Mouse (Mus musculus): Measurements from ENCODE around the gene Mex3d. TPM values are rescaled to one million over a fixed set of nuclear protein-coding genes. Genes with fewer than 3 reads are reported as not detected.

Gene Mex3d
- polyA plus RNA-seq (2012; rRNA removed) = 7.9 and 11.9 TPM in 2 replicates

- DNase-seq = peak; percentile 92
- Histone ChIP-seq H3K4me1 (ENCODE audit: control insufficient read depth, insufficient read depth, low read length) (peaks cover 13% of the 10 kb centered on the region; the same call in 1 of the 2 replicates), H3K4me3 (ENCODE audit: insufficient read depth, low read depth, low read length) (peak within 1 kb of the TSS; percentile 73), H3K27me3 (replicated peaks; ENCODE audit: control insufficient read depth, insufficient read depth, low read length) (no peaks in the 10 kb centered on the region), H3K27ac (ENCODE audit: insufficient read depth, low read depth, low read length) (peak within 1 kb of the TSS; percentile 46), H3K36me3 (ENCODE audit: control insufficient read depth, insufficient read depth, low read length) (no peaks in the 10 kb centered on the region)
- 2% methylated on average over 43 of the region's 61 CpGs for WGBS
- TF ChIP-seq CTCF (conservative IDR thresholded peaks at IDR 0.05; ENCODE audit: insufficient read depth, insufficient read length, low read depth, low read length) (no peak), POLR2A (IDR thresholded peaks at IDR 0.05; ENCODE audit: low read depth, low read length) (no peak)
These were observed at the start of gene Mex3d for GRCm38 (mm10) chr10:80387522-80387959. TSS of gene Mex3d (minus strand) at chr10:80387659.

- no peaks in the 10 kb centered on the region for H3K36me3 ChIP-seq (ENCODE audit: control insufficient read depth, insufficient read depth, low read length)
- 0 out of 2 replicates have a peak, but pooled peaks cover 8% of the 10 kb centered on the region for H3K4me1 ChIP-seq (ENCODE audit: control insufficient read depth, insufficient read depth, low read length)
- H3K27ac ChIP-seq (ENCODE audit: insufficient read depth, low read depth, low read length) = no peak overlapping the region
- DNase-seq = peak; percentile 34
- no peak overlapping the region for H3K4me3 ChIP-seq (ENCODE audit: insufficient read depth, low read depth, low read length)
- whole genome bisulfite sequencing = 20% methylated on average over 9 of the region's 9 CpGs
- no peaks in the 10 kb centered on the region for H3K27me3 ChIP-seq (replicated peaks; ENCODE audit: control insufficient read depth, insufficient read depth, low read length)
- TF ChIP-seq POLR2A (IDR thresholded peaks at IDR 0.05; ENCODE audit: low read depth, low read length) (no peak), CTCF (conservative IDR thresholded peaks at IDR 0.05; ENCODE audit: insufficient read depth, insufficient read length, low read depth, low read length) (no peak)
These were observed 48.8 kb upstream of the Mex3d start for GRCm38 (mm10) chr10:80436276-80436675.

GRCm38 (mm10) chr10:80435764-80436163 is 48.3 kb upstream of the Mex3d start:
- DNase-seq = no peak
- Histone ChIP-seq H3K36me3 (ENCODE audit: control insufficient read depth, insufficient read depth, low read length) (no peaks in the 10 kb centered on the region), H3K4me3 (ENCODE audit: insufficient read depth, low read depth, low read length) (no peak overlapping the region), H3K27ac (ENCODE audit: insufficient read depth, low read depth, low read length) (no peak overlapping the region), H3K4me1 (ENCODE audit: control insufficient read depth, insufficient read depth, low read length) (0 out of 2 replicates have a peak, but pooled peaks cover 8% of the 10 kb centered on the region), H3K27me3 (replicated peaks; ENCODE audit: control insufficient read depth, insufficient read depth, low read length) (no peaks in the 10 kb centered on the region)
- 49% methylated on average over 7 of the region's 7 CpGs for WGBS
- TF ChIP-seq POLR2A (IDR thresholded peaks at IDR 0.05; ENCODE audit: low read depth, low read length) (no peak), CTCF (conservative IDR thresholded peaks at IDR 0.05; ENCODE audit: insufficient read depth, insufficient read length, low read depth, low read length) (no peak)

GRCm38 (mm10) chr10:80434823-80435222 is 47.4 kb upstream of the Mex3d start:
- TF ChIP-seq POLR2A (IDR thresholded peaks at IDR 0.05; ENCODE audit: low read depth, low read length) (no peak), CTCF (conservative IDR thresholded peaks at IDR 0.05; ENCODE audit: insufficient read depth, insufficient read length, low read depth, low read length) (no peak)
- WGBS = 72% methylated on average over 3 of the region's 3 CpGs
- no peak for DNase-seq
- Histone ChIP-seq H3K36me3 (ENCODE audit: control insufficient read depth, insufficient read depth, low read length) (no peaks in the 10 kb centered on the region), H3K27me3 (replicated peaks; ENCODE audit: control insufficient read depth, insufficient read depth, low read length) (no peaks in the 10 kb centered on the region), H3K4me1 (ENCODE audit: control insufficient read depth, insufficient read depth, low read length) (0 out of 2 replicates have a peak, but pooled peaks cover 8% of the 10 kb centered on the region), H3K4me3 (ENCODE audit: insufficient read depth, low read depth, low read length) (no peak overlapping the region), H3K27ac (ENCODE audit: insufficient read depth, low read depth, low read length) (no peak overlapping the region)

- TF ChIP-seq CTCF (conservative IDR thresholded peaks at IDR 0.05; ENCODE audit: insufficient read depth, insufficient read length, low read depth, low read length) (no peak), POLR2A (IDR thresholded peaks at IDR 0.05; ENCODE audit: low read depth, low read length) (no peak)
- WGBS = 13% methylated on average over 8 of the region's 8 CpGs
- H3K4me3 ChIP-seq (ENCODE audit: insufficient read depth, low read depth, low read length) = no peak overlapping the region
These were observed 46.8 kb upstream of the Mex3d start for GRCm38 (mm10) chr10:80434233-80434592.

GRCm38 (mm10) chr10:80433513-80434232 is 46.2 kb upstream of the Mex3d start, which contains the start of gene Tcf3:
TSS of gene Tcf3 (minus strand) at chr10:80433647.
- TF ChIP-seq CTCF (conservative IDR thresholded peaks at IDR 0.05; ENCODE audit: insufficient read depth, insufficient read length, low read depth, low read length) (no peak), POLR2A (IDR thresholded peaks at IDR 0.05; ENCODE audit: low read depth, low read length) (no peak)
- WGBS = under 1% methylated on average over 61 of the region's 61 CpGs
- peak; percentile 99 for DNase-seq

More at GRCm38 (mm10) chr10:80434233-80434592, 46.8 kb upstream of the Mex3d start:
- H3K4me1 ChIP-seq (ENCODE audit: control insufficient read depth, insufficient read depth, low read length) = 0 out of 2 replicates have a peak, but pooled peaks cover 8% of the 10 kb centered on the region
- no peaks in the 10 kb centered on the region for H3K27me3 ChIP-seq (replicated peaks; ENCODE audit: control insufficient read depth, insufficient read depth, low read length)
- no peaks in the 10 kb centered on the region for H3K36me3 ChIP-seq (ENCODE audit: control insufficient read depth, insufficient read depth, low read length)
- H3K27ac ChIP-seq (ENCODE audit: insufficient read depth, low read depth, low read length) = no peak overlapping the region
- DNase-seq = no peak

GRCm38 (mm10) chr10:80432936-80433512 is 45.6 kb upstream of the Mex3d start:
- peak overlapping the region; percentile 91 for H3K4me3 ChIP-seq (ENCODE audit: insufficient read depth, low read depth, low read length)
- H3K36me3 ChIP-seq (ENCODE audit: control insufficient read depth, insufficient read depth, low read length) = no peaks in the 10 kb centered on the region
- no peaks in the 10 kb centered on the region for H3K27me3 ChIP-seq (replicated peaks; ENCODE audit: control insufficient read depth, insufficient read depth, low read length)
- H3K4me1 ChIP-seq (ENCODE audit: control insufficient read depth, insufficient read depth, low read length) = 0 out of 2 replicates have a peak, but pooled peaks cover 8% of the 10 kb centered on the region
- 0 out of 2 replicates have a peak overlapping the region, but pooled peaks have one; percentile 61 for H3K27ac ChIP-seq (ENCODE audit: insufficient read depth, low read depth, low read length)
- peak; percentile 24 for DNase-seq
- WGBS = under 1% methylated on average over 58 of the region's 60 CpGs
- TF ChIP-seq POLR2A (IDR thresholded peaks at IDR 0.05; ENCODE audit: low read depth, low read length) = no peak

More at GRCm38 (mm10) chr10:80433513-80434232, 46.2 kb upstream of the Mex3d start, which contains the start of gene Tcf3:
- Histone ChIP-seq H3K4me3 (ENCODE audit: insufficient read depth, low read depth, low read length) (peak within 1 kb of the TSS; percentile 91), H3K36me3 (ENCODE audit: control insufficient read depth, insufficient read depth, low read length) (no peaks in the 10 kb centered on the region), H3K27ac (ENCODE audit: insufficient read depth, low read depth, low read length) (peak within 1 kb of the TSS; percentile 100), H3K27me3 (replicated peaks; ENCODE audit: control insufficient read depth, insufficient read depth, low read length) (no peaks in the 10 kb centered on the region), H3K4me1 (ENCODE audit: control insufficient read depth, insufficient read depth, low read length) (0 out of 2 replicates have a peak, but pooled peaks cover 8% of the 10 kb centered on the region)
